Mouse (Mus musculus) thymus, postnatal 25 days (tissue): ENCODE data around the gene Pip4k2c.
"Not testable (repeated sequence)": the region's sequence is repeated elsewhere in the genome, so short reads cannot be mapped to it uniquely, and the experiment has no call there.

Source experiments
- DNase-seq: peaks from one replicate; pipeline ENCODE4 v3.0.0; 2022

The Pip4k2c gene

DNA sequence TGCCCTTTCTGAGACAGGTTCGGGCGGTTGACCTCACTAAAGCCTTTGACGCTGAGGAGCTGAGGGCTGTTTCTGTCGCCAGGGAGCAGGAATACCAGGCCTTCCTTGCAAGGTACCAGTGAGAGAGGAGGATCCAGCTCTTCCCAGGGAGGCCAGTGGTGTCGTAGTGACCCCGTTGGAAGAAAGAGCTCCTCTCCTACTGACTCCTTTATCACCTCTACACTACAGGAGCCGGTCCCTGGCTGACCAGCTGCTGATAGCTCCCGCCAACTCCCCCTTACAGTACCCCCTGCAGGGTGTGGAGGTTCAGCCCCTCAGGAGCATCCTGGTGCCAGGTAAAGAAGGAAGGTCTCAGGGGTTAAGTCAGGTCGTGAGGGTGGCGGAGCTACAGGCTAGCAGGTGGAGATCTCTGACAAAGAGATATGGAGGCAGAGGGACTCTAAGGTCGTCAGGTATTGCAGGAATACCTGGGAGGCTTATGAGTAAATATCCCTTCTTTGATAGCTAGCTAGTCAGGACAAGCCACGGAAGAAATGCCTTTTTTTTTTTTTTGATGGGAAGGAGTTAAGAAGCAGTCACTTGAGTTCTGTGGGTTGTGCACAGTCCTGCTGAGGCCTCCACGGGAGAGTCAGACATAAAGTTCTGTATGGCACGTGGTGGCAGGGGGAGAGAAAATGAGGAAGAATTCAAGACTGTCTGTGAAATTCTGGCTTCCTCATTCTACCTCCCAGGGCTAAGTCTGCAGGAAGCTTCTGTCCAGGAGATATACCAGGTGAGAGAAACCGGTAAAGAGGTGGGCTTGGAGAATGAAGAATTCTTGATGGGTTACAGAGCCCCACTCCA, 44.4 kb downstream of the Pip4k2c start:
- no peak for DNase-seq

DNA sequence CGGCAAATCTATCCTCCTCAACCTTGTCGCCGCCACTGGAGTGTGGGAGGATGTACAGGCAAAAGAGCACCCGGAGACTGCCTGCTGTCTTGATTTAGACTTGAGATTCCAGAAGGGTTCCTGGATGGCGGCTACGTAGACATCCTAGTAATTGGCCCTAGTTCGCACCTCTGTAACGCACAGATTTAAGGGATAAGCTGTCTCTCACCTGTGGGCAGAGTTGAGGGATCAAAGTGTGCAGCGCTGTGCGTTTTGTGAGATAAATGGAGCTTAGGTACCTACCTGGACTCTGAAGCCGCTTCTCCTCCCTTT, 45.0 kb downstream of the Pip4k2c start:
- no peak for DNase-seq

DNA sequence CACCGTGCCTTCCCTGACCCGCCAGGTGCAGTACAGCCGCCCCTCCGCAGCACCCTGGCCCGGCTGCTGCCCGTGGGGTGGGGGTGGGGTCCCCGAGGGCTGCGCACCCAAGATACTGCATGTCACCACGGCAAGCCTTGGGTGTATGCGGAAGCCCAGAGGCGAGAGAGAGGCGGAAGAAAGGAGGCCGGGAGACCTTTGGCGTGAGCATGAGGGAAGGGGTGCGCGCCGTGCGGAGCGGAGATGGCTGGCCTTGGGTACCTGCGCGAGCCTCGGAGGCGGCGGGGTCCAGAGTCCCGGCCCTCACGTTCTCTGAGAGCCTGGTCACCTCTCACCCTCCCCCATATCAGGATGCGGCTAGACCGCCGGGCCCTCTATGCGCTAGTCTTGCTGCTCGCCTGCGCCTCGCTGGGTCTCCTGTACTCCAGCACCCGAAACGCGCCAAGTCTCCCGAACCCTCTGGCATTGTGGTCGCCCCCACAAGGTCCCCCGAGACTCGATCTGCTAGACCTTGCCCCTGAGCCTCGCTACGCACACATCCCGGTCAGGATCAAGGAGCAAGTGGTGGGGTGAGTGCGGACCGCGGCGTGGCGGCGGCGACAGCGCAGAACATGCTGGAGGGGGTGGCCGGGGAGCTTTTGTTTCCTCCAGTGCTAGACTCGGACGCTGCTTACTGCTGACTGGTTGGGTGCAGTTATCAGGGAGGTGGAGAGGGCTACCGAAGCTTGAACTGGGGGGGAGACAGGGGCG, 45.6 kb downstream of the Pip4k2c start:
- peak; percentile 84 for DNase-seq

DNA sequence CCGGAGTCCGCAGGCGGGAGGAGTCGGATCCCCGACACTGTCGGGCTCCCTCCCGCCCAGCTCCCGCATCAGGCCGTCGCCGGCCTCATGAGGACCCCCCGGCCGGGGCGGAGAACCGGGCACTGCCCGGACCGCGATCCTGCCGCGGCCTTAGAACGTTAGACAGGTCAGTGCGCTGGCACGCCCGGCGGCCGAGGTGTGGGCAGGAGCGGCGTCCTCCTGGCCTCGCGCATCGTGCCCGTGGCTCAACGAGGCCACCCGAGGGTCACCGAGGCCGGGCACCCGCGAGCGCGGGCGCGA, 46.1 kb downstream of the Pip4k2c start:
- DNase-seq = no peak

DNA sequence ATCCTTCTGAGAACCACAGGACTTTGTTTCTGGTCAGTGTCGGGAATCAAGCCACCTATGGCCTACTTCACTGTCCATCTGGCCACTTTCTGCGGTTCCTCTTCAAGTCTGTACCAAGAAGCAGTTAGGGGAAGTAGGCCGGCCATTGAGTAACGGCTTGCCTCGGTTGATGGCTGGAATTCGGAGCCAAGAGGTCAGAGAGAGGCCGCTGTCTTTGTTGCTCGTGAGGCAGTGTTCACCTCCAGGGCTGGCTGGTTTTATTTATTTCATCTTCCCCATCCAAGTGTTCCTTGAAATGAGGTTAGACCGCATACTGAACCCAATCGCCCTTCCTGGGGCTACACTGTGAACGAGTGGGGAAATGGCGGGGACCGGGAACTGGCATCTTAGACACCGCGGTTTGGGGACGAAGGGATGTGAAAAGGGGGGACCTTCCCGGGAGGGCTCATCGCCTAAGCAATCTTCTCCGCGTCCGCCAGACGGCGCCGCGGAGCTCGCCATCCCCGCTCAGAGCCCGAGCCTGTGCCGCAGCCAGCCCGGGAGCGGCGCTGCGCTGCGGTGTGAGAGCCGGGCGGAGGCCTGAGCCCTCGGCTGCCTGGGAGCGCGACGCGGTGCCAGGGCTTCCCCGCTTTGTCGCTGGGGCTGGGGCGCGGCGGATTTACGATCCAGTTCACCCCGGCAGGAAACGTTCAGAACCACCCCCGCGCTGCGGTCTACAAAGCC, 46.6 kb downstream of the Pip4k2c start, which contains the start of gene B4galnt1:
B4galnt1 (plus strand) TSS at position 595 of the 723 bp plus-strand sequence.
- DNase-seq = peak; percentile 87

DNA sequence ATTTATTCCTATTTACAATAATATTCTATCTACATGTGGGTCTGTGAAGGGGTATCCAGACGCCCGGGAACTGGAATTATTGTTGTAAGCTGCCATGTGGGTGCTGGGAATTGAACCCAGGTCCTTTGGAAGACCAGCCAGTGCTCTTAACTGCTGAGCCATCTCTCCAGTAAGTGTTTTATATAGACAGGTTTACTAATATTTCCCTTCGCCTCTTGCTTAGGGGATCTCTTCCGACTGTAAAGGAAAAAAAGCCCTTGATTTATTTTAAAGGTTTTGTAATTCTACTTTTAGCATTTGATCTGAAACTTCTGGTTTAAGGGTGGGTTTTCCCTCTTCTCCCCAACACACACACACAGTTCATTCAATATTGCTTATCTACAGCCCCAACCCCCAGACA, 47.2 kb downstream of the Pip4k2c start:
- DNase-seq = no peak

DNA sequence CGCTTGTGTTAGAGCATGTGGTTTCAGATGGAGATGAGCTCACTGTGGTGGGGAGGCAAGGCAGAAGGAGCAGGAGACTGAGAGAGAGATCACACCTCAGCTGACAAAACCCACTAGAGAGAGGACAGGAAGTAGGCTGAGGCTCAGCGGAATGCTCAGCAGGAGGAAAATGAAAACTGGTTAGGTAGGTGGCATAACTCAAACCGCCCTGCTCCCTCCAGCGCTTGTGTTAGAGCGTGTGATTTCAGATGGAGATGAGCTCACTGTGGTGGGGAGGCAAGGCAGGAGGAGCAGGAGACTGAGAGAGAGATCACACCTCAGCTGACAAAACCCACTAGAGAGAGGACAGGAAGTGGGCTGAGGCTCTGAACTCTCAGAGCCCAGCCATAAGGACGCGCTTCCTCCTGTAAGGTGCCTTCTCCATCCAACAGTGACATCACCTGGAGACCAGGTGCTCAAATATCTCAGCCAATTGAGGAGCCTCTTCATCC, 48.6 kb downstream of the Pip4k2c start:
- DNase-seq = peak; percentile 72

DNA sequence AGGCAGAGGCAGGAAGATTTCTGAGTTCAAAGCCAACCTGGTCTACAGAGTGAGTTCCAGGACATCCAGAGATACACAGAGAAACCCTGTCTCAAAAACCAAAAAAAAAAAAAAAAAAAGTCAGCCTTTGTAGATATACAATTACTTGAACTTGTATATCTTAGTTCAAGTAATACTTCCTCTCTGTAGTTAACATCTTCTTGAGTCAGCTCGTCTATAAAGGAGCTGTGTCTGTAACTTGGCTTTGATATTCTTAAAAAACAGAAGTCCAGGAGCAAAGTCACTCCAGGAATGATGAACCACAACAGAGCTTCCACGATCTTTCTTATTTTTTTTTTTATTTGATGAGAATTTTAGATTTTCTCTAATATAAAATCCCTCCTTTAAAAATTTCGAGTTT, 50.7 kb downstream of the Pip4k2c start:
- DNase-seq = no peak

DNA sequence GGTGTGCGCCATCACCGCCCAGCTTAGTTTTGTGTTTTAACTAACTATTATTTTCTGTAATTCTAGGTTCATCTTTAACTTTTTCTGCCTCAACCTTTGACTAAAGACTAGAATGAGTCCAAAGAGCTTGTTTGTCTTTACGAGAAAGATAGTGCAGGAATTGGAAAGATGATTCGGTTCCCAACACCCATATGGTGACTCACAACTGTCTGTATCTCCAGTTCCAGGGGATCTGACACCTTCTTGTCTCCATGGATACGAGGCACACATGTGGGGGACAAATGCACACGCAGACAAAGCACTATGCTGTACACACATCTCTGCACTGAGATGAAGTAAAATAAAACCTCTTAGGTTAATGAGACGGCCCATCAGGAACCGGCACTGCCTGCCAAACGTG, 51.3 kb downstream of the Pip4k2c start:
- DNase-seq = no peak

DNA sequence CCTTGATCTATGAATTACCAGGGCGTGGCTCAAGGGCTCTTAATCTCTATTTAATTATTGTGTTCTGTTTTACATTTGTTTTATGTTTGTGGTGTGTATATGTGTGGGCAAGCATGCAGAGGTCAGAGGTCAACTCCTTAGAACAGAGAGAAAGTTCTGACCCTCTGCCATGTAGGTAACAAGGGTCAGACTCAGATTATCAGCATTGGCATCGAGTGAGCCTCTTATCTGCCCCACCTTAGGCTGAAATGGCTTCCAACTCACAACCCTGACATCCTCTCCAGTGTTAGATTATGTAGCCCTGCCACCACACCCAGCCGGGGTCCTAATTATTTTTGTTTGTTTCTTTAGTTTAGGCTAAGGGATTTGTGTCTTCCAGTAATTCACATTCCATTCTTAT, 52.9 kb downstream of the Pip4k2c start:
- DNase-seq = no peak

DNA sequence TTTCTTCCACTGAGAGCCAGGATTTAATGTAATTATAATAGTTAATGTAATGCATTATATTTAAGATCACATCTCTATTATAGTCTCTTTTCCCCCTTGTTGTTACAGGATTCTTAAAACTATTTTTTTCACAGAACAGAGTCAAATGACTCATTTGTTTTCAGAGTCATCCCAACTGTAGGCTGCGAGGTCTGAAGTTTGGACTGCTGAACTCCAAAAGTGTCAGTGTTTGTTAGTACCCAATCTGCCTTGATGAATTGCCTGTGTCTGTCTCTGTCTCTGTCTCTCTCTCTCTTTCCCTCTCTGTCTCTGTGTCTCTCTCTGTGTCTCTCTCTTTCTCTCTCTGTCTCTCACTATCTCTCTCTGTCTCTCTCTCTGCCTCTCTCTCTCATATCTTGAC, 54.9 kb downstream of the Pip4k2c start:
- DNase-seq = no peak

DNA sequence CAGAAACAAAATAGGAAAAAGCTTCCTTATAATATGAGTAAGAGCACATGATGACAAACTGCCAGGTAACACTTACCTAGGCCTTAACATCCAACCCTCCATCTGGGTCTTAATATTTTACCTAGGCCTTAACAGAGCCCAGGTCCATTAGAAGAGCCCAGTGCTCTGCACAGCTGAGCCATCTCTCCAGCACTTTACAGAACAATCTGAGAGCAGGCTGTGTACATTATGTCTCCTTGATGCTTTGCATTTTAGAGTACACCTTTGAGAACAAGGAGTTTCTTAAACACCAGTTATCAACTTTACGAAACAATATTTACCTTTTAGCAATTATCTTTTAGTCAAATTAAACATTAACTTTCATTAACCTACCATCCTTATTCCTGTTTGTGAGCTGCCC, 55.3 kb downstream of the Pip4k2c start:
- DNase-seq = no peak

DNA sequence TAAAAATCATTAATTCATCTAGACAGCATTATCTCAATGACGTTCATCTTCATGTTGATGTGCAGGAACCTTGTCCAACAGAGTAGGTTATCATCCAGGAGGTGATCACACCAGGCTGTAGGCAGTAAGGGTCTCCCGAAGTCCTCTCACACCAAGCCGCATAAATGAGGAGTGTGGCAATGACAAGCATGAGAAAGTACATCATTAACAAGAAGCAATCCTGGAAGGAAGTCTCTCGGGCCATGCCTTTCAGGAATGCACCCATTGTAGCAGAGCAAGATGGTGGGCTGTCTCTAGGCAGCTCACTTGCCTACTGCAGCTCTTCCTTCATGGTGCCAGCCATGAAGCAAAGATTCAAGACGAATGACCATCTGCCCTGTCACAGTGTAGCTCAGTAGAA, 56.7 kb downstream of the Pip4k2c start:
- DNase-seq = no peak

DNA sequence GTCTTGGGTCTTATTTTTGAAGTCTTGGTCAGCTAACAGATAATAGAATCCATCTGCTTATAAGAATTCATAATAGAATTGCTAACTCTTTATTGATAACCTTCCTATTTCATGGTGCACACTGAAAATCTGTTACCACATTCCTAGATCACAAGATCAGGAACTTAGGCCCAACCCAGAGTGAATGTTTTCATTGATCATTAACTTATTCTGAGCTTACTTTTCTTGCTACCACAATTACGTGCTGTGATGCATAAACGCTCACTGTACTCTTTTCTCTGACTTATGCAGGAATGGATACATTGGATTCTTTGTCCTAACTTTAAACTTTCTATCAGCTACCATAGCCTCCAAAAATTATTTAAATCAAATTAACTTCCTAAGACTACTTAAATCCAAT, 57.1 kb downstream of the Pip4k2c start:
- no peak for DNase-seq

DNA sequence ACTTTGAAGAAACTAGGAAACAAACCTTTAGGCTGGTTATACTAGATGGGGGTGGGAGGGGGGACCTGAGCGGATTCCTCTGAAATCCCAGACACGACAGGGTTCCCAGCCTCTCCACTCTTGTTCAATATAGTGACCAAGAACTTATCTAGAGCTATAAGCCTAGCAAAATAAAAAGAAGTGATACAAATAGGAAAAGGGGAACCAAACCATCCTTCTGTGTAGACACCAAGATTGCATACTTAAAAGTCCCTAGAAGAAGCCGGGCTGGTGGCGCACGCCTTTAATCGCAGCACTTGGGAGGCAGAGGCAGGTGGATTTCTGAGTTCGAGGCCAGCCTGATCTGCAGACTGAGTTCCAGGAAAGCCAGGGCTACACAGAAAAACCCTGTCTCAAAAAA, 58.1 kb downstream of the Pip4k2c start:
- no peak for DNase-seq

DNA sequence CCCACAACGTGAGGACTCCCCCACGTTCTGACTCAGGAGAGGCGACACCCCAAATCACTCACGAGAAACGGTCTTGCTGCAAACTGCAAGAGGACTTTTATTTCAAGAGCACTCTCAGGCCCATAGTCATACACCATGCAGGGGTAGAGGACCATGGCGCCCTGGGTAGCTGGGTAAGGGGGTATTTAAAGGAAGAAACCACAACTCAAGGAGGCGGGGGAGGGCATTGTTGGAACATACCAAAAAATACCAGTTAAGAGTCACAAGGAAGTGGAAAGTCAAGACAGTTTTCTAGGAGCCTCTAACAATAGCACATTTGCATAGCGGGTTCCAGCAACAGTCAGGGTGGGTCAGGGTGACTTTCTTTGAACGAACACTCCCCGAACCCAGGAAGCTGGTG, 58.8 kb downstream of the Pip4k2c start:
- DNase-seq = not testable (repeated sequence)

DNA sequence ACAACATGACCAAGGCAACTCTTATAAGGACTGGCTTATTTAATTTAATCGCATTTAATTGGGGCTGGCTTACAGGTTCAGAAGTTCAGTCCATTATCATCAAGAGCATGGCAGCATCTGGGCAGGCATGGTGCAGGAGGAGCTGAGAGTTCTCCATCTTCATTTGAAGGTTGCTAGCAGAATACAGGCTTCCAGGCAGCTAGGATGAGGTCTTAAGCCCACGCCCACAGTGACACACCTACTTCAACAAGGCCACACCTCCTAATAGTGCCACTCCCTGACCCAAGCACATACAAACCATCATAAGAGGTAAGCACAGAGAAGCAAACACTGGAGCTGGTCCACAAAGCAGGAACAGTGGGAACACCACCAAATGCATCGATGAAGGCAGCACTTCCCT, 60.2 kb downstream of the Pip4k2c start:
- not testable (repeated sequence) for DNase-seq

DNA sequence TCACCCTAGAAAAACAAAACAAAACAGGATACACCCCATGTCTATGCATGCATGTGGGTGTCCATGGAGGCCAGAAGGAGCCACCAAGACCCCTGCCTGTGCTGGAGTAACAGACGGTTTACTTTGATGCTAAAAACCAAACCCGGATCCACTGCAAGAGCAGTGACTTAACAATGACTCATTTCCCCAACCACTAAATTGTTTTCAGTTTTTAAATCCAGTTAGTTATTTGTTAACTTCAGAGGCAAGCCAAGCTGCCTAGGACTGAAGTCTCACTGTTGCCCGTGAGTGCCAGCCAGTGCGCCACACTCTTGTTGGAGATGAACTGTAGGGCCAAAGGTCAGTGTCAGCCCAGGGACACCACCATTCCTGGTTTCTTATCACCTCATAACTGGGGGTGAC, 60.9 kb downstream of the Pip4k2c start:
- no peak for DNase-seq

DNA sequence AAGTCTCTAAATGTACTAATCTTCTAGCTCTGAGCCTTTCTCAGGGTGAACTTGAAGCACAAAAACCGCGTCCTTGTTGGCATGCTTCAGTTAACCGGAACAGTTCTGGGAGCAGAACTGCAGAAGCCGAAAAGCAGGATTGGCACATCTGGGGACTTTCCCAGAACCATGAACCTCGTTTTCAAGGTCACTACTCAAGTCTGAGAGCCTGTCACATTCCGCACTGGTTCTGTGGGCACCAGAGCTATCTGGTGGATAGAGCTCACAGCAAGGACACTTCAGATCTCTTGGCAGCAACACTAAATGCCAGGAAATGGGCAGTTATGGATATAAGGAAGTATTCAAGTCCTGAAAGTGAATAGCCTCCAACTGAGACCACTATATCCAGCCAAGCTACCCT, 64.2 kb downstream of the Pip4k2c start:
- no peak for DNase-seq
